Mouse (Mus musculus) frontal cortex, postnatal 14 days (tissue): ENCODE measurements around the gene Ctnna3.
A peak's percentile ranks its signal among the peaks of the same experiment; 100 is the strongest.
"Not testable (repeated sequence)": the region's sequence is repeated elsewhere in the genome, so short reads cannot be mapped to it uniquely, and the experiment has no call there.

Source experiments
- DNase-seq, 2 experiments: peaks; one replicate each; pipeline ENCODE4 v3.0.0; 2022; ENCODE audit warnings: low spot score in 2 of 2

Ctnna3 gene

GRCm38 (mm10) chr10:63423591-63424474 is 6.1 kb upstream of the Ctnna3 start:
- no peak for DNase-seq

GRCm38 (mm10) chr10:63424475-63424814 is 5.5 kb upstream of the Ctnna3 start:
- no peak for DNase-seq

- no peak for DNase-seq
Observed at GRCm38 (mm10) chr10:63427146-63427545, 2.8 kb upstream of the Ctnna3 start.

- DNase-seq, result peak in 1 of 2 experiments; percentile 34
Observed at GRCm38 (mm10) chr10:63428243-63429022, 1.5 kb upstream of the Ctnna3 start.

- no peak for DNase-seq
Observed at GRCm38 (mm10) chr10:63429023-63429340, 916 bp upstream of the Ctnna3 start.

- peak; percentile 98 to 100 for DNase-seq
Observed at GRCm38 (mm10) chr10:63429380-63429779, 518 bp upstream of the Ctnna3 start.

GRCm38 (mm10) chr10:63431221-63431736 is 1.4 kb downstream of the Ctnna3 start:
- no peak for DNase-seq

GRCm38 (mm10) chr10:63432099-63432498 is 2.2 kb downstream of the Ctnna3 start:
- DNase-seq, result no peak

- DNase-seq, result no peak
Observed at GRCm38 (mm10) chr10:63432887-63433286, 3.0 kb downstream of the Ctnna3 start.

GRCm38 (mm10) chr10:63438736-63439262 is 8.9 kb downstream of the Ctnna3 start:
- no peak for DNase-seq

GRCm38 (mm10) chr10:63439694-63440228 is 9.9 kb downstream of the Ctnna3 start:
- DNase-seq, result no peak

GRCm38 (mm10) chr10:63444602-63445387 is 14.9 kb downstream of the Ctnna3 start:
- not testable (repeated sequence) for DNase-seq

- DNase-seq, result no peak
Observed at GRCm38 (mm10) chr10:63453926-63454325, 24.0 kb downstream of the Ctnna3 start.

GRCm38 (mm10) chr10:63455110-63455878 is 25.4 kb downstream of the Ctnna3 start:
- DNase-seq, result no peak

GRCm38 (mm10) chr10:63457292-63458128 is 27.6 kb downstream of the Ctnna3 start:
- DNase-seq, result no peak

GRCm38 (mm10) chr10:63460935-63461334 is 31.0 kb downstream of the Ctnna3 start:
- no peak for DNase-seq

GRCm38 (mm10) chr10:63472473-63472872 is 42.6 kb downstream of the Ctnna3 start:
- DNase-seq, result no peak

GRCm38 (mm10) chr10:63476167-63476647 is 46.3 kb downstream of the Ctnna3 start:
- peak in 1 of 2 experiments; percentile 13 for DNase-seq

GRCm38 (mm10) chr10:63478946-63479345 is 49.0 kb downstream of the Ctnna3 start:
- no peak for DNase-seq

GRCm38 (mm10) chr10:63480066-63480465 is 50.2 kb downstream of the Ctnna3 start:
- no peak for DNase-seq
